Mouse (Mus musculus) lung, embryonic 14.5 days (tissue): ENCODE measurements around the gene Polr3gl. TPM values are rescaled to one million over a fixed set of nuclear protein-coding genes. Genes with fewer than 3 reads are reported as not detected.

Experiments
- ATAC-seq: fragments of 200-750 bp; cut with Nextera tagmentation; 2 replicates; pipeline ENCODE4 v1.8.0; 2017; ENCODE audit warnings: mild to moderate bottlenecking, moderate TSS enrichment, moderate library complexity; ENCODE audit not compliant: insufficient read depth
- DNase-seq: peaks from one replicate; pipeline ENCODE4 v3.0.0-alpha.2; 2015
- H3K27ac ChIP-seq: fragments of 300-500 bp; sonication (generic); 2 replicates; pipeline ENCODE4 v1.5.1; 2014; ENCODE audit warnings: low read depth, mild to moderate bottlenecking, moderate library complexity
- H3K27me3 ChIP-seq: fragments of 300-500 bp; sonication (generic); 2 replicates; pipeline ENCODE4 v1.6.1; 2014; ENCODE audit warnings: low read length, control low read depth; ENCODE audit not compliant: insufficient read depth
- H3K36me3 ChIP-seq: fragments of 300-500 bp; sonication (generic); 2 replicates; pipeline ENCODE4 v1.6.1; 2014; ENCODE audit warnings: control low read depth; ENCODE audit not compliant: insufficient read depth
- H3K4me1 ChIP-seq: fragments of 300-500 bp; sonication (generic); 2 replicates; pipeline ENCODE4 v1.6.1; 2014; ENCODE audit warnings: antibody characterized with exemption, control low read depth; ENCODE audit not compliant: insufficient read depth
- H3K4me2 ChIP-seq: fragments of 300-500 bp; sonication (generic); 2 replicates; pipeline ENCODE4 v1.6.1; 2014; ENCODE audit warnings: mild to moderate bottlenecking
- H3K4me3 ChIP-seq: fragments of 300-500 bp; sonication (generic); 2 replicates; pipeline ENCODE4 v1.5.1; 2014; ENCODE audit warnings: low read depth, low read length
- H3K9ac ChIP-seq: fragments of 300-500 bp; sonication (generic); 2 replicates; pipeline ENCODE4 v1.6.1; 2014
- H3K9me3 ChIP-seq: fragments of 300-500 bp; sonication (generic); 2 replicates; pipeline ENCODE4 v1.6.1; 2016; ENCODE audit warnings: low read depth, low read length, control low read depth
- CTCF ChIP-seq: IDR thresholded peaks from 2 replicates; pipeline ENCODE4 v1.5.1; 2016; ENCODE audit warnings: antibody characterized with exemption, low read depth
- WGBS: fragments of 180-500 bp; shearing (Covaris S2); extraction: QIAGEN DNeasy Blood & Tissue Kit; methylation state at CpG from one replicate; pipeline ENCODE4 v1.1.7; 2014; 5-methylcytosine and 5-hydroxymethylcytosine counted together
- polyA plus RNA-seq: library from polyadenylated mRNA; unstranded; fragments of >200 nt; fragmentation: Nextera tagmentation; extraction: Ambion mirVana; gene quantifications from 2 replicates; pipeline ENCODE4 v1.2.1, GENCODE M21; 2014

The Polr3gl gene
- polyA plus RNA-seq, 1 experiment from 2014 or later = 22.9 TPM

DNA sequence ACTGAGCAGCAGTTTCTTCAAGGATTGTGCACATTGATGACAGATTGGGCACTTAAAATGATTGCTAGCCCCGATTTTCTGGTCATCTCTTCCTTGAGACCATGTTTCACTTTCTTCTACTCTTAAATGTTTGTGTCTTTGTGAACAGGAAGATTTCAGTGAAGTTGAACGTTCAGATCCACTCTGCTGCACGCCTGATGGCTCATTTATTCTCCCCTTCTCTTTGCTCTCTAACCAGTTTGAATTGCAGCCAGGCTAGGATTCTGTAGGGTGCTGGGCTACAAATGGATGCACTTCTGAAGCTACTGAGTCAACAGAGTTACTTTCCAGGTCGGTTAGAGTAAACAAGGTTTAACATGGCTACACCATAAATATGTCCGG is 8.7 kb upstream of the Polr3gl start:
- Histone ChIP-seq H3K4me1 (no peaks in the 10 kb centered on the region), H3K27me3 (0 out of 2 replicates have a peak, but pooled peaks cover 13% of the 10 kb centered on the region), H3K36me3 (no peaks in the 10 kb centered on the region), H3K27ac (peak overlapping the region; percentile 97), H3K9me3 (no peaks in the 10 kb centered on the region), H3K4me3 (peak overlapping the region; percentile 67), H3K4me2 (peak overlapping the region; percentile 67), H3K9ac (peak overlapping the region; percentile 82)
- DNase-seq (peak; percentile 34), ATAC-seq (no peak)
- 18% methylated on average over 5 of the region's 5 CpGs for WGBS
- TF ChIP-seq CTCF = no peak

DNA sequence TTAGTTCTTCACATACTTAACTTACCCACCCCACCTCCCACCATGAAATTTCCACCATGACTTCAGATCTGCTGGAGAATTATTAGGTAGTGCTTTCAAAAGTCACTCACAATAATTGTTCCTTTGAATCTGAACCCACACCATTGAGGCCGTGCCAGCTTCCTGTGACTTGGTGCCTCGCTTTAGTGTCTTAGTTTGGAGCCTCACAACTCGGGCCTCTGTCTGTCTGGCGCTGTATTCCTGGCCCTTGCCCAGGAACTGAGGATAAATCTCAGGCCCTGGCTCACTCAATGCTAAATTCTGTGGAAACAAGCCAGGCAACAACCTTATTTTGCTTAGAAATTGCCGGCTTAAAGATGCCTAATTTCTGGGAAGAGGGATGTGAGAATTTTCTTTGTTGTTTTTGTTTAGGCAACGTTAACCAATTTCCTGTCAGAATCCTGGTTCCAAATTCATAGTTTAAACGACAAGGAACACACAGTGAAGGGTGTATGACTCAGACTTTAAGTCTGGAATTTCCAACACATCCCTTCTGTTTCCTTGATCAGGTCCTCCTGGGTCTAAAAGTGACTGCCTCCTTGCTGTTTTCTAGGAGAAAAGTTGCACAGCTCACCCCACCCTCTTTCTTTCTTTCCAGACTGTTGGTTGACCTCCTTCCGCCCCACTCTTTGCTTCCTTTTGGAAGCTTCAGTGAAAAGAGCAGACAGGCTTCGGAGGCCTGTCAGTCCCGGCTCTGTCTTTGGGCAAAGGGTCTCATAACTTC is 8.1 kb upstream of the Polr3gl start:
- Histone ChIP-seq H3K27ac (peak overlapping the region; percentile 97), H3K4me1 (no peaks in the 10 kb centered on the region)
- DNase-seq = peak; percentile 77

DNA sequence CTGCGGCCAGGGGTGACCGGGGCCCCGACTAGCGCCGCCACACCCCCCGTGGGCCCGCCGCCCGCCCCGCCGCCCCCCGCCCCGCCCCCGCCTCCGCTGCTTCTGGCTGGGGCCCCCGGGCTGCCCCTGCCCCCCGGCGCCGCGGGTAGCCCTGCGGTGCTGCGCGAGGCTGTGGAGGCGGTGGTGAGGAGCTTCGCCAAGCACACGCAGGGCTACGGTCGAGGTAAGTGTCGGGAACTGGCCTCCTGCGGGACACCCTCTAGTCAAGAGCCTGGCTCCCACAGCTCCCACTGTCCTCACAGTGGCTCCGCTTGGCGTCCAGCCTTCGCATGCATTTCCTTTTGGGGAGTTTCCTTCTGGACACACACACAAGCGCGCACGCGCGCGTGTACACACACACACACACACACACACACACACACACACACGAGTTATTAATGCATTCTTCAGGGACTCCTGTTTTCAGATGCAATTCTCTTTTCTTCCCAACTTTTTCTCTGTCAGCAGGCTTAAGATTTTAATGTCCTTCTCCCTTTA is 7.3 kb upstream of the Polr3gl start:
- DNase-seq (peak; percentile 89), ATAC-seq (peak; percentile 66)
- 0 out of 2 replicates have a peak, but pooled peaks have one; percentile 4 for TF ChIP-seq CTCF

More for the DNA sequence above, 8.1 kb upstream of the Polr3gl start:
- H3K27me3 ChIP-seq = peaks cover 18% of the 10 kb centered on the region
- H3K9me3 ChIP-seq = no peaks in the 10 kb centered on the region
- peak overlapping the region; percentile 82 for H3K9ac ChIP-seq
- H3K36me3 ChIP-seq = no peaks in the 10 kb centered on the region
- no peak for ATAC-seq
- peak overlapping the region; percentile 67 for H3K4me2 ChIP-seq
- no peak for TF ChIP-seq CTCF
- 19% methylated on average over 10 of the region's 10 CpGs for WGBS
- H3K4me3 ChIP-seq = peak overlapping the region; percentile 67

DNA sequence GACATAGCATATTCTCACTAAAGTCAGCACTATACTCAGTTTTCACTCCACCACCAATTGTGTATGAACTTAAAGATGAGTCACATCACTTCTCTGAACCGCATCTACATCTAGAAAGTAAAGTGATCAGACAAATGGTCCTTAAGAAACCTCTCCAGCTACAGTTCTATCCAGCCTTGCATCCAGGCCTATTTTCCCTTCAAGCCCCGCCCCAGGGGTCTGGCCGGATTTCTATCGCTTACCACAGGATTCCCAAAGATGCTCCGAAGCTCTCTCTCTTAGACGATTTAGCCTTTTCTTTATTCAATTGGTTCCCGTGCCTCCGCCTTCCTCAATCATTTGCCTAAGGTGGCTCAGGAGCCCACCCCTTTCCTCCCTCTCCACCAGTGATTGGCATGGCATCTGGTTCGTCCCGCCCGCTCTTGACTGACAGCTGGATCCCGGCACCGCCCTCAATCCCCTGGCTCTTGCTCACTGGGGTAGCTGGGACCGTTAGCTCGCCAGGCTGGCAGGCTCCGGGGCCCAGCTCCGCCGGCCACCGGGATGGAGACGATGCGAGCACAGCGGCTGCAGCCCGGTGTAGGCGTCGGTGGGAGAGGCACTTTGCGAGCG is 6.8 kb upstream of the Polr3gl start, which contains the start of gene Lix1l:
Lix1l (plus strand) TSS at position 511 of the 612 bp plus-strand sequence.
- WGBS = 1% methylated on average over 27 of the region's 27 CpGs
- H3K4me1 ChIP-seq = peaks cover 7% of the 10 kb centered on the region; the same call in 1 of the 2 replicates
- peak; percentile 95 for ATAC-seq

More for the DNA sequence above, 7.3 kb upstream of the Polr3gl start:
- peak overlapping the region; percentile 97 for H3K27ac ChIP-seq
- H3K4me3 ChIP-seq = peak overlapping the region; percentile 67
- no peaks in the 10 kb centered on the region for H3K36me3 ChIP-seq
- peaks cover 4% of the 10 kb centered on the region; the same call in 1 of the 2 replicates for H3K4me1 ChIP-seq
- peak overlapping the region; percentile 82 for H3K9ac ChIP-seq
- peak overlapping the region; percentile 67 for H3K4me2 ChIP-seq
- WGBS = under 1% methylated on average over 40 of the region's 40 CpGs
- H3K27me3 ChIP-seq = peaks cover 26% of the 10 kb centered on the region
- no peaks in the 10 kb centered on the region for H3K9me3 ChIP-seq

DNA sequence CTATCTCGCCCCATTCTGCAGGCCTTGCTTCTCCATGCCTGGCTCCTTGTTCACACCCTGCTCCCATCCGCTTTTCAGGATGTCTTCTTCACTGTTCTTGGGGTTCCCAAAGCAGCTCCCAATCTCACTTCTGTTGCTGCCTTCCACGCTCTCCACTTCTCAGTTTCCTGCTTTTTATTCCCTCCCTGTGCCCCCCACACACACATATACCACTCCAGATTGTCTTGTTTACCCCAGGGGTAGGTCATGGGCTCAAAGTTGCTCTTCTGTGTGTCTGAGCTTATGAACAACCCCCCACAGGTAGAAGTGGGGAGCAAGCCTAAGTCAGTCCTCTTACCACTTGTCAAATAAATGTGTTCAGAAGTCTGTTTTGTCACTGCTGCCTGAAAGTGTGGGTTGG is 5.4 kb upstream of the Polr3gl start:
- Histone ChIP-seq H3K4me1 (peaks cover 8% of the 10 kb centered on the region; the same call in 1 of the 2 replicates), H3K9ac (no peak overlapping the region), H3K4me2 (no peak overlapping the region; the same call in 1 of the 2 replicates), H3K4me3 (no peak overlapping the region), H3K36me3 (no peaks in the 10 kb centered on the region), H3K27ac (no peak overlapping the region), H3K9me3 (no peaks in the 10 kb centered on the region), H3K27me3 (peaks cover 34% of the 10 kb centered on the region)
- TF ChIP-seq CTCF = no peak
- 77% methylated on average over 3 of the region's 3 CpGs for WGBS
- DNase-seq (no peak), ATAC-seq (no peak)

More for the DNA sequence above, 6.8 kb upstream of the Polr3gl start, which contains the start of gene Lix1l:
- peaks cover 29% of the 10 kb centered on the region for H3K27me3 ChIP-seq
- no peak for TF ChIP-seq CTCF
- peak; percentile 97 for DNase-seq
- peak within 1 kb of the TSS; percentile 67 for H3K4me3 ChIP-seq
- H3K9ac ChIP-seq = peak within 1 kb of the TSS; percentile 82
- no peaks in the 10 kb centered on the region for H3K9me3 ChIP-seq
- peak within 1 kb of the TSS; percentile 67 for H3K4me2 ChIP-seq
- H3K27ac ChIP-seq = peak within 1 kb of the TSS; percentile 97
- no peaks in the 10 kb centered on the region for H3K36me3 ChIP-seq

GRCm38 (mm10) chr3:96599069-96599393 is 5.0 kb upstream of the Polr3gl start:
- Histone ChIP-seq H3K4me3 (peak overlapping the region; percentile 50), H3K27ac (0 out of 2 replicates have a peak overlapping the region, but pooled peaks have one; percentile 75), H3K9me3 (no peaks in the 10 kb centered on the region), H3K4me1 (peaks cover 8% of the 10 kb centered on the region; the same call in 1 of the 2 replicates), H3K27me3 (peaks cover 34% of the 10 kb centered on the region), H3K36me3 (no peaks in the 10 kb centered on the region), H3K4me2 (peak overlapping the region; percentile 97), H3K9ac (no peak overlapping the region; the same call in 1 of the 2 replicates)
- TF ChIP-seq CTCF = no peak
- whole genome bisulfite sequencing = 54% methylated on average over 8 of the region's 8 CpGs
- ATAC-seq (no peak), DNase-seq (no peak)
